Mouse (Mus musculus): ENCODE results near the gene Gzma. TPM values are rescaled to one million over a fixed set of nuclear protein-coding genes. Genes with fewer than 3 reads are reported as not detected.

The Gzma gene
- polyA plus RNA-seq (2015; fragmentation: Nextera tagmentation; extraction: Ambion mirVana): 3.4 and 5.7 TPM in 2 replicates

- Histone ChIP-seq H3K36me3 (ENCODE audit: control insufficient read depth, insufficient read depth) (no peaks in the 10 kb centered on the region), H3K4me1 (ENCODE audit: control insufficient read depth, low read depth, low read length) (no peaks in the 10 kb centered on the region), H3K9me3 (replicated peaks; ENCODE audit: control insufficient read depth, low read length) (no peaks in the 10 kb centered on the region), H3K27ac (ENCODE audit: low read length) (no peak within 1 kb of the TSS), H3K4me2 (ENCODE audit: low read depth, low read length) (no peak within 1 kb of the TSS), H3K4me3 (ENCODE audit: low read depth, low read length) (no peak within 1 kb of the TSS), H3K9ac (ENCODE audit: low read depth, low read length) (no peak within 1 kb of the TSS), H3K27me3 (ENCODE audit: control insufficient read depth, insufficient read depth, low read depth, low read length) (no peaks in the 10 kb centered on the region)
- 63% methylated on average over 6 of the region's 6 CpGs for WGBS (ENCODE audit: insufficient replicate concordance)
- no peak for ATAC-seq (ENCODE audit: low read depth)
Measured at GRCm38 (mm10) chr13:113100879-113101278, at the start of gene Gzma. TSS of gene Gzma (minus strand) at chr13:113100981.

GRCm38 (mm10) chr13:113139597-113139996 lies 38.8 kb upstream of the Gzma start:
- ATAC-seq (ENCODE audit: low read depth): no peak
- no peaks in the 10 kb centered on the region for H3K9me3 ChIP-seq (replicated peaks; ENCODE audit: control insufficient read depth, low read length)

GRCm38 (mm10) chr13:113129974-113130373 lies 29.2 kb upstream of the Gzma start:
- Histone ChIP-seq H3K4me1 (ENCODE audit: control insufficient read depth, low read depth, low read length) (no peaks in the 10 kb centered on the region), H3K4me3 (ENCODE audit: low read depth, low read length) (no peak overlapping the region), H3K9ac (ENCODE audit: low read depth, low read length) (no peak overlapping the region), H3K9me3 (replicated peaks; ENCODE audit: control insufficient read depth, low read length) (no peaks in the 10 kb centered on the region), H3K27me3 (ENCODE audit: control insufficient read depth, insufficient read depth, low read depth, low read length) (no peaks in the 10 kb centered on the region), H3K4me2 (ENCODE audit: low read depth, low read length) (no peak overlapping the region), H3K27ac (ENCODE audit: low read length) (no peak overlapping the region), H3K36me3 (ENCODE audit: control insufficient read depth, insufficient read depth) (no peaks in the 10 kb centered on the region)
- WGBS (ENCODE audit: insufficient replicate concordance): 69% methylated on average over 1 of the region's 1 CpGs
- ATAC-seq (ENCODE audit: low read depth): no peak

More at GRCm38 (mm10) chr13:113139597-113139996, 38.8 kb upstream of the Gzma start:
- no peak overlapping the region for H3K27ac ChIP-seq (ENCODE audit: low read length)
- no peaks in the 10 kb centered on the region for H3K36me3 ChIP-seq (ENCODE audit: control insufficient read depth, insufficient read depth)
- no peaks in the 10 kb centered on the region for H3K27me3 ChIP-seq (ENCODE audit: control insufficient read depth, insufficient read depth, low read depth, low read length)
- H3K4me3 ChIP-seq (ENCODE audit: low read depth, low read length): no peak overlapping the region
- WGBS (ENCODE audit: insufficient replicate concordance): 76% methylated on average over 1 of the region's 1 CpGs
- H3K4me2 ChIP-seq (ENCODE audit: low read depth, low read length): no peak overlapping the region
- H3K4me1 ChIP-seq (ENCODE audit: control insufficient read depth, low read depth, low read length): no peaks in the 10 kb centered on the region
- H3K9ac ChIP-seq (ENCODE audit: low read depth, low read length): no peak overlapping the region

- no peaks in the 10 kb centered on the region for H3K36me3 ChIP-seq (ENCODE audit: control insufficient read depth, insufficient read depth)
- WGBS (ENCODE audit: insufficient replicate concordance): 73% methylated on average over 14 of the region's 14 CpGs
- H3K9ac ChIP-seq (ENCODE audit: low read depth, low read length): no peak overlapping the region
- no peak overlapping the region for H3K27ac ChIP-seq (ENCODE audit: low read length)
- H3K27me3 ChIP-seq (ENCODE audit: control insufficient read depth, insufficient read depth, low read depth, low read length): no peaks in the 10 kb centered on the region
- no peaks in the 10 kb centered on the region for H3K4me1 ChIP-seq (ENCODE audit: control insufficient read depth, low read depth, low read length)
- ATAC-seq (ENCODE audit: low read depth): no peak
- H3K9me3 ChIP-seq (replicated peaks; ENCODE audit: control insufficient read depth, low read length): no peaks in the 10 kb centered on the region
- H3K4me3 ChIP-seq (ENCODE audit: low read depth, low read length): no peak overlapping the region
- no peak overlapping the region for H3K4me2 ChIP-seq (ENCODE audit: low read depth, low read length)
Measured at GRCm38 (mm10) chr13:113121326-113121725, 20.5 kb upstream of the Gzma start.

GRCm38 (mm10) chr13:113120324-113121237 lies 19.8 kb upstream of the Gzma start:
- Histone ChIP-seq H3K9me3 (replicated peaks; ENCODE audit: control insufficient read depth, low read length) (no peaks in the 10 kb centered on the region), H3K27me3 (ENCODE audit: control insufficient read depth, insufficient read depth, low read depth, low read length) (no peaks in the 10 kb centered on the region), H3K4me2 (ENCODE audit: low read depth, low read length) (no peak overlapping the region), H3K9ac (ENCODE audit: low read depth, low read length) (no peak overlapping the region), H3K27ac (ENCODE audit: low read length) (no peak overlapping the region), H3K4me1 (ENCODE audit: control insufficient read depth, low read depth, low read length) (no peaks in the 10 kb centered on the region), H3K36me3 (ENCODE audit: control insufficient read depth, insufficient read depth) (no peaks in the 10 kb centered on the region), H3K4me3 (ENCODE audit: low read depth, low read length) (no peak overlapping the region)
- ATAC-seq (ENCODE audit: low read depth): no peak
- WGBS (ENCODE audit: insufficient replicate concordance): 64% methylated on average over 17 of the region's 17 CpGs

GRCm38 (mm10) chr13:113118977-113119376 lies 18.2 kb upstream of the Gzma start:
- H3K9me3 ChIP-seq (replicated peaks; ENCODE audit: control insufficient read depth, low read length): no peaks in the 10 kb centered on the region
- no peak for ATAC-seq (ENCODE audit: low read depth)
- H3K4me1 ChIP-seq (ENCODE audit: control insufficient read depth, low read depth, low read length): no peaks in the 10 kb centered on the region
- H3K27ac ChIP-seq (ENCODE audit: low read length): no peak overlapping the region
- H3K27me3 ChIP-seq (ENCODE audit: control insufficient read depth, insufficient read depth, low read depth, low read length): no peaks in the 10 kb centered on the region
- no peak overlapping the region for H3K4me2 ChIP-seq (ENCODE audit: low read depth, low read length)
- no peak overlapping the region for H3K4me3 ChIP-seq (ENCODE audit: low read depth, low read length)
- WGBS (ENCODE audit: insufficient replicate concordance): 67% methylated on average over 4 of the region's 4 CpGs
- no peaks in the 10 kb centered on the region for H3K36me3 ChIP-seq (ENCODE audit: control insufficient read depth, insufficient read depth)
- no peak overlapping the region for H3K9ac ChIP-seq (ENCODE audit: low read depth, low read length)

GRCm38 (mm10) chr13:113104759-113105158 lies 4.0 kb upstream of the Gzma start:
- H3K9me3 ChIP-seq (replicated peaks; ENCODE audit: control insufficient read depth, low read length): no peaks in the 10 kb centered on the region
- H3K4me2 ChIP-seq (ENCODE audit: low read depth, low read length): no peak overlapping the region
- no peak for ATAC-seq (ENCODE audit: low read depth)
- no peaks in the 10 kb centered on the region for H3K4me1 ChIP-seq (ENCODE audit: control insufficient read depth, low read depth, low read length)
- H3K27ac ChIP-seq (ENCODE audit: low read length): no peak overlapping the region
- H3K4me3 ChIP-seq (ENCODE audit: low read depth, low read length): no peak overlapping the region
- H3K27me3 ChIP-seq (ENCODE audit: control insufficient read depth, insufficient read depth, low read depth, low read length): no peaks in the 10 kb centered on the region
- H3K9ac ChIP-seq (ENCODE audit: low read depth, low read length): no peak overlapping the region
- WGBS (ENCODE audit: insufficient replicate concordance): 69% methylated on average over 10 of the region's 10 CpGs
- H3K36me3 ChIP-seq (ENCODE audit: control insufficient read depth, insufficient read depth): no peaks in the 10 kb centered on the region

- no peak for ATAC-seq (ENCODE audit: low read depth)
- Histone ChIP-seq H3K9me3 (replicated peaks; ENCODE audit: control insufficient read depth, low read length) (no peaks in the 10 kb centered on the region), H3K4me1 (ENCODE audit: control insufficient read depth, low read depth, low read length) (no peaks in the 10 kb centered on the region), H3K36me3 (ENCODE audit: control insufficient read depth, insufficient read depth) (no peaks in the 10 kb centered on the region), H3K27ac (ENCODE audit: low read length) (no peak overlapping the region), H3K4me2 (ENCODE audit: low read depth, low read length) (no peak overlapping the region), H3K4me3 (ENCODE audit: low read depth, low read length) (no peak overlapping the region), H3K27me3 (ENCODE audit: control insufficient read depth, insufficient read depth, low read depth, low read length) (no peaks in the 10 kb centered on the region), H3K9ac (ENCODE audit: low read depth, low read length) (no peak overlapping the region)
- WGBS (ENCODE audit: insufficient replicate concordance): 39% methylated on average over 10 of the region's 10 CpGs
Measured at GRCm38 (mm10) chr13:113101804-113102203, 1.0 kb upstream of the Gzma start.

- no peaks in the 10 kb centered on the region for H3K4me1 ChIP-seq (ENCODE audit: control insufficient read depth, low read depth, low read length)
- no peak for ATAC-seq (ENCODE audit: low read depth)
- H3K27me3 ChIP-seq (ENCODE audit: control insufficient read depth, insufficient read depth, low read depth, low read length): no peaks in the 10 kb centered on the region
- no peak overlapping the region for H3K4me3 ChIP-seq (ENCODE audit: low read depth, low read length)
- WGBS (ENCODE audit: insufficient replicate concordance): 69% methylated on average over 2 of the region's 2 CpGs
- no peak overlapping the region for H3K27ac ChIP-seq (ENCODE audit: low read length)
- H3K36me3 ChIP-seq (ENCODE audit: control insufficient read depth, insufficient read depth): no peaks in the 10 kb centered on the region
- no peak overlapping the region for H3K9ac ChIP-seq (ENCODE audit: low read depth, low read length)
- H3K4me2 ChIP-seq (ENCODE audit: low read depth, low read length): no peak overlapping the region
- H3K9me3 ChIP-seq (replicated peaks; ENCODE audit: control insufficient read depth, low read length): no peaks in the 10 kb centered on the region
Measured at GRCm38 (mm10) chr13:113098406-113098805, 2.4 kb downstream of the Gzma start.
